Mouse (Mus musculus) fat pad, adult 2 months (tissue): ENCODE data around the gene Dpy30.

ENCODE experiments used
- DNase-seq: peaks from one replicate; pipeline ENCODE4 v3.0.0-alpha.2; 2011; ENCODE audit warnings: low read depth, low spot score; ENCODE audit errors: extremely low read depth

The Dpy30 gene

DNA sequence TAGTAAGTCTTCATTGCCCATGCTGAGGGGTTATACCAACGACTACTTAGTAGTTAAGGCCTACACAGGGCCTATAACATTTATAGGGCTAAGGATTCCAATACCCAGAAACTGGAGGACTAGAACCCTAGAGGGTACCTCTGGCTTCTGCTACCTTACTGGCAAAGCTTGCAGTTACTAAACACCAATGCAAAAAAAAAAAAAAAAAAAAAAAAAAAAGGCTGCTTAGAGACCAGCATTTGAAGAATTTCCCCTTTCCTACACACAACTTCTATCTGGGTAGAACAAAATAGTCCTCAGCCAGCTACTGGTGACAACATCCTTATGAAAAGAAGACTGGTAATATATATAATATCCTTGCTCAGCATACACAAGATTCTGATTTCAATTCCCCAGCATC is 58.1 kb downstream of the Dpy30 start:
- DNase-seq: no peak

DNA sequence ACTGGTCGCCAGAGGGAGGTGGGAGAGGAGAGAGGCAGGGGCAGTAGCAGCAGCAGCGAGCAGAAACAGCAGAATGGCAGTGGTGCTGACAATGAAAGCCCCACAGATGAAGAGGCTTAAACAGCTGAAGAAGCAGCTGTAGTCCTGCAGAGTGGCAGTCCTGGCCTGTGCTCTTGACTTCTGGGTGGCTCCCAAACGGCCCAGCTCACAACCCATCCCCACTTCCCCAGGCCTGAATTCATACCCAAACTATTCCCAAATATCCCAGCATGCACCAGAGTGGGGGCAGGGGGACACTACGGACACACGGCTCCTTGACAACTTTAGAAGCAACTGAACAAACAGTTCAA is 58.6 kb downstream of the Dpy30 start:
- no peak for DNase-seq

DNA sequence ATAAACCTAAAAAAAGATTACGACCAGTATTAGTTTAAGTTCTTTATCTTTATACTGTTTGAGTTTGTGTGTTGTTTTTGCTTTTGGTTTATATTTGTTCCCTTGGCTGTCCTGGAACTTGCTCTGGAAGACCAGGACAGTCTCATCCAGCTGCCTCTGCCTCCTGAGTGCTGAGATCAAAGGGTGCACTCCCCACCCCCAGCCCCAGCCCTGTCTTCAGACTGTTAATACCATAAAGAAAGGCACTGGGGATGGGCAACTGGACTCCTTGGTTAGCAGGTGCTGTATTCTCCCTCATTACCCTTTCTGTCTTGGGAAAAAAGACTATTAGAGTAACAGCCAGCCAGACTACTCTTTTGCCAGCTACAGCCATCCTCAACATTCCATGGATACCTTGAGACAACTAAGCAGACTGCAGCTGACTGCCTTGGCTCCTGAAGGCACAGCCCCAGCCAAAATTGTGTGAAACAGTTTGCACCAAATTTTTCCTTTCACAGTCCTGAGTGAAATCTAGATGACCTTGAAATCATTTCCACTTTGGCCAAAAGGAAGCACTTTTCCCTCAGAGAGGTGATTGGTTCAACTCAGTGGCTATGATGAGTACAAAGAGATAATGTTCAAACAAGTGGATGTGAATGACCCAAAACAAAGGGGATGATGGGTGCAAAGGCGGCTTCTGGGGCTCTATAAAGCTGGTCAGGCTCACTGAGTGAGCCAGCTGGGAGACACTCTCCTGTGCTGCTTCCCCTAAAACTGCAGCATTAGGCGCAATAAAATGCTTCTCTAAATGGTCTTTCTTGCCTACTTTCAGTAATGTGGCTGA is 59.2 kb downstream of the Dpy30 start:
- no peak for DNase-seq

DNA sequence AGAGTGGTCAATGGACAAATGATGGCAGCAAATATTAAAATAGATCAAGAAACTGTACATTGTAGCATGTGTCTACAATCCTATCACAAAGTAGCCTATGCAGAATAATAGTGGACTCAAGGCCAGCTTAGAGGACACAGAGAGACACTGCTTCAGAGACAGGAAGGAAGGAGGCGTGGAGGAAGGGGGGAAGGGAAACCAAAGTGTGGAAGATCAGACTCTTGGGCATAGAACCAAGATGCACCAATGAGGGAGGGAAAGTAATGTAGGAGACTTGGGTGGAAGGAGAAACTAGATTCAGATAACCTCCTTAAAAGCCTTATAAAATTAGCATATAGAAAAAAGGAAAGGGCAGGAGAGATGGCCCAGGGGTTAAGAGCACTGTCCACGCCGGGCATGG is 61.3 kb downstream of the Dpy30 start:
- DNase-seq: no peak
